Mouse (Mus musculus) heart, postnatal 0 days (tissue): ENCODE measurements around the gene Emilin3.

Experiments
- CTCF ChIP-seq: IDR thresholded peaks from 2 replicates; pipeline ENCODE4 v1.5.1; 2016; ENCODE audit warnings: antibody characterized with exemption, control low read depth, low read depth
- EP300 ChIP-seq: IDR thresholded peaks from 2 replicates; pipeline ENCODE4 v1.6.1; 2016; ENCODE audit warnings: antibody characterized with exemption, low read depth

GRCm38 (mm10) chr2:160918930-160919215 is 6.7 kb upstream of the Emilin3 start:
- TF ChIP-seq EP300: no peak
- no peak for TF ChIP-seq CTCF
